Mouse (Mus musculus) limb, embryonic 13.5 days (tissue): ENCODE results near the gene Ccdc106. TPM values are rescaled to one million over a fixed set of nuclear protein-coding genes. Genes with fewer than 3 reads are reported as not detected.

Experiments used
- ATAC-seq: fragments of 200-750 bp; cut with Nextera tagmentation; 2 replicates; pipeline ENCODE4 v1.8.0; 2017; ENCODE audit warnings: low read depth, moderate number of reproducible peaks, moderate TSS enrichment; ENCODE audit not compliant: low FRiP score
- H3K27ac ChIP-seq: fragments of 300-500 bp; sonication (generic); 2 replicates; pipeline ENCODE4 v1.5.1; 2015; ENCODE audit warnings: inconsistent platforms, mild to moderate bottlenecking, moderate library complexity
- H3K27me3 ChIP-seq: fragments of 300-500 bp; sonication (generic); 2 replicates; pipeline ENCODE4 v1.6.1; 2015; ENCODE audit warnings: mild to moderate bottlenecking, inconsistent platforms
- H3K36me3 ChIP-seq: fragments of 300-500 bp; sonication (generic); 2 replicates; pipeline ENCODE4 v1.6.1; 2015; ENCODE audit warnings: inconsistent platforms, mild to moderate bottlenecking, moderate library complexity
- H3K4me1 ChIP-seq: fragments of 300-500 bp; sonication (generic); 2 replicates; pipeline ENCODE4 v1.6.1; 2015; ENCODE audit warnings: inconsistent platforms
- H3K4me2 ChIP-seq: fragments of 300-500 bp; sonication (generic); replicated peaks from 2 replicates; pipeline ENCODE4 v1.6.1; 2015; ENCODE audit warnings: inconsistent platforms, mild to moderate bottlenecking, moderate library complexity
- H3K4me3 ChIP-seq: fragments of 300-500 bp; sonication (generic); 2 replicates; pipeline ENCODE4 v1.5.1; 2015; ENCODE audit warnings: moderate library complexity, mild to moderate bottlenecking, inconsistent platforms
- H3K9ac ChIP-seq: fragments of 300-500 bp; sonication (generic); 2 replicates; pipeline ENCODE4 v1.6.1; 2015; ENCODE audit warnings: mild to moderate bottlenecking, inconsistent platforms
- H3K9me3 ChIP-seq: fragments of 300-500 bp; sonication (generic); 2 replicates; pipeline ENCODE4 v1.6.1; 2016; ENCODE audit warnings: inconsistent platforms
- WGBS: fragments of 180-500 bp; shearing (Covaris S2); methylation state at CpG from one replicate; pipeline ENCODE4 v1.1.7; 2015; 5-methylcytosine and 5-hydroxymethylcytosine counted together
- polyA plus RNA-seq: library from polyadenylated mRNA; unstranded; fragments of >200 nt; fragmentation: Nextera tagmentation; extraction: Ambion mirVana; gene quantifications from 2 replicates; pipeline ENCODE4 v1.2.1, GENCODE M21; 2015

Ccdc106 gene
- polyA plus RNA-seq, 1 experiment from 2014 or later: 44.9 TPM

DNA sequence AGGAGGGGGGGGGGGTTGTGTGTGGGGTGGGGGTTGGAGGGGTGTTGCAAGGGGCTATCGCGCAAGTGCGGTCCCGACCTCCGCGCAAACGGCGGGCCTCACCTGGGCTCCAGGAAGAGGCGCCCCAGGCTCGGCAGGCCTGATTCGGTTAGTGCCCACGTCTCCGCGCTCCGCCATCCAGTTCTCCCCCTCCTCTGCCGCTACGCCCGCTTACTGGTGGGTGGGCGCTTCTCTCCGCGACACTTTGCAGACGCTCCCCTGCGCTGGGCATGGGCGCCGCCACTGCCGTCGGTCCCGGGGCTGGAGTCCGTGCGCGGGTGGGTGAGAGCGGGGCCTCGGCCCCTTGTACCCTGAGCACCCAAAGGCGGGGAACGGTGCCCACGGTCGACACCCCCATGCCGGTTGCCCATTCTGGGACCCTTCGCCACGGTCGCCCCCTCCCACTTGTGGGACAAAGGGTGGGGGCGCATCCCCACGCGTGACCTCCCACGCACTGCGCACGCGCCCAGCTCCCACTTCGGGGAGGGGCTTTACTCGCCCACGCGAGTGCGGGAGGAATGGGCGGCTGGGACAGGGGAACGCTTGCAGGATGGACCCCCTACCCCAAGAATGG, 36.4 kb downstream of the Ccdc106 start:
- Histone ChIP-seq H3K36me3 (no peaks in the 10 kb centered on the region), H3K9me3 (no peaks in the 10 kb centered on the region), H3K4me2 (peak overlapping the region; percentile 81), H3K4me3 (peak overlapping the region; percentile 70), H3K27me3 (peaks cover 61% of the 10 kb centered on the region), H3K9ac (peak overlapping the region; percentile 87), H3K4me1 (peaks cover 61% of the 10 kb centered on the region), H3K27ac (peak overlapping the region; percentile 48; the same call in 1 of the 2 replicates)
- 2% methylated on average over 43 of the region's 55 CpGs for WGBS
- 0 out of 2 replicates have a peak, but pooled peaks have one; percentile 5 for ATAC-seq

- 24% methylated on average over 8 of the region's 8 CpGs for WGBS
- Histone ChIP-seq H3K27me3 (peaks cover 59% of the 10 kb centered on the region), H3K9ac (peak overlapping the region; percentile 87), H3K4me3 (peak overlapping the region; percentile 70), H3K36me3 (no peaks in the 10 kb centered on the region), H3K4me1 (peaks cover 55% of the 10 kb centered on the region), H3K27ac (no peak overlapping the region), H3K9me3 (no peaks in the 10 kb centered on the region), H3K4me2 (peak overlapping the region; percentile 81)
- ATAC-seq: no peak
Observed at GRCm38 (mm10) chr7:5057381-5057780, 37.0 kb downstream of the Ccdc106 start.

DNA sequence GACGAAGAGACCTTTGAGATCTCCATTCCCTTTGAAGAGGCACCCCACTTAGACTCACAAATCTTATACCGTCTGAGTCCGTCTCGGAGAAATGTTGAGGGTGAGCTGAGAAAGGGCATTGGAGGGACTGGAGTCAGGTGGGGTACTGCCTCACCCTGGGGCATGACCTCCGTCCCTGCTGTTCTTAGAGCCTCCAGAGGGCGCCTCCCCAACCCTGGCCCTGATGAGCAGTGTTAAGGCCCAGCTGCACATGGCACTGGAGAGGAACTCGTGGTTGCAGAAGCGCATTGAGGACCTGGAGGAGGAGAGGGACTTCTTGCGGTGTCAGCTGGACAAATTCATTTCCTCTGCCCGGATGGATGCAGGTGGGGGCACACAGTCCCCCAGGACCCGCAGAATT, 37.5 kb downstream of the Ccdc106 start:
- WGBS: 34% methylated on average over 11 of the region's 11 CpGs
- Histone ChIP-seq H3K4me3 (peak overlapping the region; percentile 70), H3K27me3 (peaks cover 54% of the 10 kb centered on the region), H3K4me1 (peaks cover 51% of the 10 kb centered on the region), H3K4me2 (peak overlapping the region; percentile 81), H3K9me3 (no peaks in the 10 kb centered on the region), H3K9ac (peak overlapping the region; percentile 87; the same call in 1 of the 2 replicates), H3K27ac (no peak overlapping the region), H3K36me3 (no peaks in the 10 kb centered on the region)
- ATAC-seq: no peak

DNA sequence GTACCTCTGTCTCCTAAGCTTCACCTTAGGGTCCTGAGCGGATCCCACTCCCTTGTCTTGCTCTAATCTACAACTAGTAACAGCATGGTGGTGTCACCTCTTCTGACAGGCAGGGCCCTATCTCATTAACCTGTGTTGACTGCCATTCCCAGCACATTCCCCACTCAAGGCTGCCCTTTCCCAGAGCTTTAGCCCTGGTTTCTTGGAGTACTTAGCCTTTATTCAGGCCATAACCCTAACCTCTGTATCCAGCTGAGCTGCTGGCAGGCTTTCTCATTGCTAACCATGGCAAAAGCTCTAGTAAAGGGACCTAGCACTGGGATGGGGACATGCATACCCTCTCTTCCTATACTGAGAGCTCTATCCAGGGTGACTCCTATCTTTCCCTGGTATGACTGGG, 38.3 kb downstream of the Ccdc106 start:
- no peak for ATAC-seq
- H3K4me2 ChIP-seq: no peak overlapping the region
- H3K9me3 ChIP-seq: no peaks in the 10 kb centered on the region
- 93% methylated on average over 1 of the region's 1 CpGs for WGBS
- peaks cover 49% of the 10 kb centered on the region for H3K4me1 ChIP-seq
- no peak overlapping the region for H3K9ac ChIP-seq
- no peak overlapping the region for H3K4me3 ChIP-seq
- peaks cover 46% of the 10 kb centered on the region for H3K27me3 ChIP-seq
- H3K27ac ChIP-seq: no peak overlapping the region
- H3K36me3 ChIP-seq: no peaks in the 10 kb centered on the region

DNA sequence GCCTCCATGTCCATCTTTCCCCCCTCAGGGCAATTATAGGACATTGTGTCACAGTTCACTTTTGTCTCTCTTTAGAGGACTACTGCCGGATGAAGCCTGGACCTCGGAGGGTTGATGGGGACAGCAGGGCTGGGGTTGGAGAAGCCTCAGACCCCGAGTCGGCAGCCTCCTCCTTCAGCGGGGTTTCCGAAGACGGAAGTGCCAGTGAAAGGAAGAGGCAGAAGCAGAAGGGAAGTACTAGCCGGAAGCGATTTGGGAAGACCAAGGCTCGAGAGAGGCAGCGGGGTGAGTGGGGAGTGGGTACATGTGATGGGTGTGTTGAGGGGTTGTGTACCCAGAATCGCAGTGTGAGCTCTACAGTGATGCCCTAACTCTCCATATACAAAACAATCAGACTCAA, 39.1 kb downstream of the Ccdc106 start:
- ATAC-seq: no peak
- peaks cover 49% of the 10 kb centered on the region for H3K4me1 ChIP-seq
- 89% methylated on average over 12 of the region's 12 CpGs for WGBS
- peak overlapping the region; percentile 89 for H3K4me2 ChIP-seq
- H3K36me3 ChIP-seq: no peaks in the 10 kb centered on the region
- H3K4me3 ChIP-seq: 0 out of 2 replicates have a peak overlapping the region, but pooled peaks have one; percentile 3
- H3K9ac ChIP-seq: 0 out of 2 replicates have a peak overlapping the region, but pooled peaks have one; percentile 31
- H3K27me3 ChIP-seq: peaks cover 38% of the 10 kb centered on the region
- H3K27ac ChIP-seq: no peak overlapping the region
- no peaks in the 10 kb centered on the region for H3K9me3 ChIP-seq

DNA sequence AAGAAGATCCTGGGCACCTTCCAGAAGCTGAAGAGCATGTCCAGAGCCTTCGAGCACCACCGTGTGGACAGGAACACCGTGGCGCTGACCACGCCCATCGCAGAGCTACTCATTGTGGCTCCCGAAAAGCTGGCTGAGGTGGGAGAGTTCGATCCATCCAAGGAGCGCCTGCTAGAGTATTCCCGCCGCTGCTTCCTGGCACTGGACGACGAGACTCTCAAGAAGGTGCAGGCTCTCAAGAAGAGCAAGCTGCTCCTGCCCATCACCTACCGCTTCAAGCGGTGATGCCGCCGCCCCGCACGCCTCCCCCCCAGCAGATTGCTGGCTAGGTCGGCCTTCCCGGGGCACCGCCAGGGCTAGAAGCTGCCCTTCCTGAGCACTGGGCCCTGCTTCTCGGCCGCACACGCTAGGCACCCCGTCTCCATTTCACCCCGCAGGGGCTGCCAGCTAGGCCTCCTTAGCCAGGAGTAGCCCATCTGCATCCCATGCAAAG, 39.9 kb downstream of the Ccdc106 start:
- Histone ChIP-seq H3K4me2 (peak overlapping the region; percentile 89), H3K4me1 (peaks cover 53% of the 10 kb centered on the region), H3K27me3 (peaks cover 30% of the 10 kb centered on the region), H3K9me3 (no peaks in the 10 kb centered on the region), H3K4me3 (peak overlapping the region; percentile 75), H3K27ac (peak overlapping the region; percentile 99), H3K36me3 (no peaks in the 10 kb centered on the region), H3K9ac (peak overlapping the region; percentile 93)
- ATAC-seq: no peak
- WGBS: 4% methylated on average over 27 of the region's 27 CpGs

- H3K4me2 ChIP-seq: peak overlapping the region; percentile 89
- peaks cover 53% of the 10 kb centered on the region for H3K4me1 ChIP-seq
- peak overlapping the region; percentile 99 for H3K27ac ChIP-seq
- peak overlapping the region; percentile 75 for H3K4me3 ChIP-seq
- WGBS: under 1% methylated on average over 60 of the region's 60 CpGs
- peaks cover 21% of the 10 kb centered on the region for H3K27me3 ChIP-seq
- peaks cover 4% of the 10 kb centered on the region for H3K36me3 ChIP-seq
- peak overlapping the region; percentile 93 for H3K9ac ChIP-seq
- no peaks in the 10 kb centered on the region for H3K9me3 ChIP-seq
- peak; percentile 89 for ATAC-seq
Observed at GRCm38 (mm10) chr7:5060944-5061773, 40.8 kb downstream of the Ccdc106 start.

DNA sequence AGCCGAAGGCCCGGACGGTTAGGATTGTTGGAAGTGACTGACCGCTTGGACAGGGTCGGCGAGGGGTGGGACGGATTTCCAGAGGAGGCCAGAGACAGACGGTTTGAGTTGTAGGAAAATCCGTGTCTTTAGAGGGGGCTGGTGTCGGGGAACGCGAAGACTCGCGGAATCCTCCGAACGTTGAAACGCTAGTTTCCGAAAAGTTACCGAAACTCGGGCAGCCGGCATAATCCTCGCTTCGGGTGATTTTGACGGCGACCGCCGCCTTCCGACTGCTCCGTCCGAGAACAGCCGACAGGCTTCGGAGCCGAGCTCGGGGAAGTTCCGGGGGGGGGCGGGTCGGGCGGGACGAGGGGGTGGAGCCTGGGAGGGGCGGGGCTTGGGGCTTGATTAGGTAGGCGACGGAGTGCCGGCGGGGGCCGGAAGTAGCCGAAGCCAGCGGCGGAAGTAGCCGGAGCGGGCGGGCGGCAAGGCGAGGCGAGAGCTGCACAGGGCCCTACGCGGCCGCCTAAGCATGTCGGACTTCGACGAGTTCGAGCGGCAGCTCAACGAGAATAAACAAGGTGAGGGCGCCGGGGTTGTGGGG, 41.5 kb downstream of the Ccdc106 start, which contains the start of gene U2af2:
Gene U2af2 (plus strand): TSS at position 370 of the 586 bp plus-strand sequence.
- Histone ChIP-seq H3K9ac (peak within 1 kb of the TSS; percentile 93), H3K4me1 (peaks cover 52% of the 10 kb centered on the region), H3K27me3 (peaks cover 17% of the 10 kb centered on the region), H3K27ac (peak within 1 kb of the TSS; percentile 99), H3K9me3 (no peaks in the 10 kb centered on the region), H3K36me3 (peaks cover 11% of the 10 kb centered on the region), H3K4me3 (peak within 1 kb of the TSS; percentile 75), H3K4me2 (peak within 1 kb of the TSS; percentile 89)
- peak; percentile 77 for ATAC-seq
- under 1% methylated on average over 62 of the region's 65 CpGs for WGBS

DNA sequence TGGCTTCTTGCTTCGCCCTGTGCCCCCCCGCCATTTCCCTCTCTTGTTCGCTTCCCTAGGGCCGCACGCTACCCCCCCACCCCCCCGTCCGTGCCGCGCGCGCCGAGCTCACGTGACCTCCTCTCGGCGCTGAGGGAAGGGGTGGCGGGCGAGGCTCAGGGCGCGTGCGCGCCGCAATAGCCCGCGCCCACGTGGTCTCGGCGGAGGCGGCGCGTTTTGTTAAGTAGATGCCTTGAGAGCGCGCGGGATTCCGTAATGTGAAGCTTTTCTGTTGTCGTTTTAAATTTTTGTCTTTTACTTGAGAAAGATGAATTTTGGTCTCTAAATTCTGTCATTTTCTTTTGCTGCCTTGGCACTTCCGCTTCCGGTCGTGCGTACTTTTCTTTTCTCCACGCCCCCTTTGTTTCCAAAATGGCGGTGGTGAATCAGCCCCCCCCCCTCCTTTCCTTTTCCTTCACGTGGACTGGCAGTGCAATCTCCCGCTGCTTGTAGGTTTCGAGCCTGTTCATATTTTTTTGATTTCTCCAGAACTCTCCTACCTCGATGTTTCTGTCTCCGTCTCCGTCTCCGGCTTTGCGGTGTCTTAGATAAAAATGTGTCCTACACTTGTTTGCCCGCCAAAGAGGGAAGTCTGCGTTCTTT, 42.1 kb downstream of the Ccdc106 start:
- Histone ChIP-seq H3K9ac (peak overlapping the region; percentile 93), H3K4me3 (peak overlapping the region; percentile 75), H3K4me1 (peaks cover 46% of the 10 kb centered on the region), H3K27me3 (peaks cover 11% of the 10 kb centered on the region), H3K36me3 (peaks cover 17% of the 10 kb centered on the region), H3K9me3 (no peaks in the 10 kb centered on the region), H3K27ac (peak overlapping the region; percentile 99), H3K4me2 (peak overlapping the region; percentile 84)
- peak; percentile 45 for ATAC-seq
- WGBS: under 1% methylated on average over 51 of the region's 51 CpGs

GRCm38 (mm10) chr7:5064886-5065285, 44.5 kb downstream of the Ccdc106 start:
- H3K4me2 ChIP-seq: peak overlapping the region; percentile 84; the same call in 1 of the 2 replicates
- H3K9ac ChIP-seq: no peak overlapping the region
- H3K27ac ChIP-seq: no peak overlapping the region
- peaks cover 41% of the 10 kb centered on the region for H3K36me3 ChIP-seq
- peaks cover 33% of the 10 kb centered on the region for H3K4me1 ChIP-seq
- WGBS: 92% methylated on average over 6 of the region's 6 CpGs
- H3K27me3 ChIP-seq: no peaks in the 10 kb centered on the region
- H3K4me3 ChIP-seq: no peak overlapping the region
- no peaks in the 10 kb centered on the region for H3K9me3 ChIP-seq
- no peak for ATAC-seq

GRCm38 (mm10) chr7:5073586-5073985, 53.2 kb downstream of the Ccdc106 start:
- Histone ChIP-seq H3K36me3 (peaks cover 98% of the 10 kb centered on the region), H3K27ac (no peak overlapping the region), H3K9ac (no peak overlapping the region), H3K4me1 (no peaks in the 10 kb centered on the region), H3K27me3 (no peaks in the 10 kb centered on the region), H3K4me2 (no peak overlapping the region), H3K9me3 (no peaks in the 10 kb centered on the region), H3K4me3 (no peak overlapping the region)
- ATAC-seq: no peak
- 95% methylated on average over 1 of the region's 1 CpGs for WGBS
